Comparison of ENCODE assay signal across 9 mouse cellular contexts in genomic region chr16:91716927-91717349, GRCm38 (mm10). TPM values are rescaled to one million over a fixed set of nuclear protein-coding genes. Genes with fewer than 3 reads are reported as not detected.
DNase-seq lines count a peak whose midpoint lies in the region; ATAC-seq lines count a peak whose summit lies in the region.
"Had no signal": no experiment of that assay in that cellular context is flagged by ENCODE, and none has a peak within 500 bp of the region (broad histone marks: within the 10 kb centered on the region; RNA-seq: fewer than 3 reads in every experiment).

No protein-coding gene starts in this region.

- no peaks in the 10 kb centered on the region for H3K9me3 ChIP-seq in heart, embryonic 11.5 days (replicated peaks; ENCODE audit: control insufficient read depth, low read length)
- H3K9me3 ChIP-seq in liver, embryonic 12.5 days (replicated peaks) = no peaks in the 10 kb centered on the region
- no peaks in the 10 kb centered on the region for H3K9me3 ChIP-seq in stomach, embryonic 14.5 days (ENCODE audit: control insufficient read depth, low read depth, low read length)
- H3K9me3 ChIP-seq: embryonic facial prominence, embryonic 15.5 days had no signal

- H3K27me3 ChIP-seq in heart, embryonic 11.5 days (ENCODE audit: control insufficient read depth, insufficient read depth, low read length) = no peaks in the 10 kb centered on the region
- no peaks in the 10 kb centered on the region for H3K27me3 ChIP-seq in liver, embryonic 12.5 days (replicated peaks)
- no peaks in the 10 kb centered on the region for H3K27me3 ChIP-seq in stomach, embryonic 14.5 days (ENCODE audit: control insufficient read depth, insufficient read depth, low read length)
- H3K27me3 ChIP-seq: embryonic facial prominence, embryonic 15.5 days had no signal

- peak overlapping the region; percentile 84; the same call in 1 of the 2 replicates for H3K27ac ChIP-seq in heart, embryonic 11.5 days (ENCODE audit: low read depth, low read length)
- peak overlapping the region; percentile 94 for H3K27ac ChIP-seq in liver, embryonic 12.5 days
- H3K27ac ChIP-seq in stomach, embryonic 14.5 days (ENCODE audit: low read length) = no peak overlapping the region
- H3K27ac ChIP-seq: embryonic facial prominence, embryonic 15.5 days had no signal

- ATAC-seq in heart, embryonic 11.5 days (replicated peaks; ENCODE audit: insufficient number of reproducible peaks, low FRiP score, low TSS enrichment) = peak; percentile 95
- peak; percentile 98 for ATAC-seq in liver, embryonic 12.5 days
- ATAC-seq in stomach, embryonic 14.5 days (ENCODE audit: insufficient number of reproducible peaks, insufficient read depth, low FRiP score, low read depth) = peak; percentile 90; the same call in 1 of the 2 replicates
- no peak for ATAC-seq in granulocyte monocyte progenitor cell, adult 5-6 weeks (replicated peaks; ENCODE audit: poor library complexity, severe bottlenecking)

- H3K36me3 ChIP-seq in heart, embryonic 11.5 days (ENCODE audit: control insufficient read depth, insufficient read depth, low read length) = peaks cover 4% of the 10 kb centered on the region; the same call in 1 of the 2 replicates
- peaks cover 81% of the 10 kb centered on the region for H3K36me3 ChIP-seq in liver, embryonic 12.5 days
- H3K36me3 ChIP-seq in stomach, embryonic 14.5 days (ENCODE audit: control insufficient read depth, insufficient read depth, low read length) = peaks cover 32% of the 10 kb centered on the region

- no peak overlapping the region for H3K4me2 ChIP-seq in heart, embryonic 11.5 days
- peak overlapping the region; percentile 56 for H3K4me2 ChIP-seq in liver, embryonic 12.5 days
- no peak overlapping the region for H3K4me2 ChIP-seq in stomach, embryonic 14.5 days (replicated peaks; ENCODE audit: low read depth, low read length)
- H3K4me2 ChIP-seq: embryonic facial prominence, embryonic 15.5 days had no signal

- no peak overlapping the region for H3K4me3 ChIP-seq in heart, embryonic 11.5 days (ENCODE audit: low read depth, low read length)
- H3K4me3 ChIP-seq in liver, embryonic 12.5 days = peak overlapping the region; percentile 17; the same call in 1 of the 2 replicates
- H3K4me3 ChIP-seq in stomach, embryonic 14.5 days (ENCODE audit: low read depth, low read length) = no peak overlapping the region
- H3K4me3 ChIP-seq: embryonic facial prominence, embryonic 15.5 days had no signal

- DNase-seq in lung, adult 18-20 months = peak; percentile 25 to 38
- DNase-seq in lung, postnatal 25 days (ENCODE audit: low spot score) = no peak
- no peak for DNase-seq in left cerebral cortex, postnatal 14 days (ENCODE audit: low spot score in 2 of 2)
- no peak for DNase-seq in frontal cortex, postnatal 25 days (ENCODE audit: low spot score in 2 of 2)

- H3K4me1 ChIP-seq in heart, embryonic 11.5 days (ENCODE audit: control insufficient read depth, insufficient read depth, low read length) = no peaks in the 10 kb centered on the region
- peaks cover 34% of the 10 kb centered on the region for H3K4me1 ChIP-seq in liver, embryonic 12.5 days
- no peaks in the 10 kb centered on the region for H3K4me1 ChIP-seq in stomach, embryonic 14.5 days (ENCODE audit: control insufficient read depth, insufficient read depth, low read length)
- H3K4me1 ChIP-seq: embryonic facial prominence, embryonic 15.5 days had no signal

- H3K9ac ChIP-seq in heart, embryonic 11.5 days (ENCODE audit: low read depth, low read length) = no peak overlapping the region
- H3K9ac ChIP-seq in liver, embryonic 12.5 days = peak overlapping the region; percentile 52
- H3K9ac ChIP-seq in stomach, embryonic 14.5 days (replicated peaks; ENCODE audit: low read depth, low read length) = no peak overlapping the region
- H3K9ac ChIP-seq: embryonic facial prominence, embryonic 15.5 days had no signal

- intact Hi-C loops in left cerebral cortex, postnatal 14 days (cut with DNase I) = no loop called here

- WGBS in heart, embryonic 11.5 days (ENCODE audit: insufficient replicate concordance) = 44% methylated on average over 11 of the region's 11 CpGs
- 36% methylated on average over 11 of the region's 11 CpGs for WGBS in liver, embryonic 12.5 days (ENCODE audit: insufficient replicate concordance)
- 78% methylated on average over 11 of the region's 11 CpGs for WGBS in stomach, embryonic 14.5 days

RNA-seq across cellular contexts. Expression of gene Cryzl1, which starts 11.8 kb away (rescaled TPM):
- 54.5 and 54.7 TPM in 2 replicates for polyA plus RNA-seq in heart, embryonic 11.5 days (2014; fragmentation: Nextera tagmentation; extraction: Ambion mirVana)
- polyA plus RNA-seq in liver, embryonic 12.5 days (2016; fragmentation: Nextera tagmentation; extraction: Ambion mirVana) = 40.3 and 40.9 TPM in 2 replicates
- 82.1 and 88.9 TPM in 2 replicates for polyA plus RNA-seq in stomach, embryonic 14.5 days (2014; fragmentation: Nextera tagmentation; extraction: Ambion mirVana)
- total RNA-seq in left cerebral cortex, postnatal 14 days (2021) = 10 to 100 TPM; 98.5 to 99.7 TPM
- 43.5 and 55.5 TPM in 2 replicates for total RNA-seq in granulocyte monocyte progenitor cell, adult 5-6 weeks (2014; fragmentation: Nextera tagmentation)
- total RNA-seq in granulocyte monocyte progenitor cell, adult 5-6 weeks (2017) = 65.5 and 85.7 TPM in 2 replicates

RNA-seq across cellular contexts. Expression of gene Itsn1, which starts 12.1 kb away (rescaled TPM):
- 26.6 and 29.5 TPM in 2 replicates for polyA plus RNA-seq in heart, embryonic 11.5 days (2014; fragmentation: Nextera tagmentation; extraction: Ambion mirVana)
- polyA plus RNA-seq in liver, embryonic 12.5 days (2016; fragmentation: Nextera tagmentation; extraction: Ambion mirVana) = 47.5 and 52.3 TPM in 2 replicates
- 25.1 and 26.4 TPM in 2 replicates for polyA plus RNA-seq in stomach, embryonic 14.5 days (2014; fragmentation: Nextera tagmentation; extraction: Ambion mirVana)
- total RNA-seq in left cerebral cortex, postnatal 14 days (2021) = 100 to 1,000 TPM; 118 to 127 TPM
- total RNA-seq in granulocyte monocyte progenitor cell, adult 5-6 weeks (2014; fragmentation: Nextera tagmentation) = 9.3 and 10.7 TPM in 2 replicates
- 5.0 and 7.0 TPM in 2 replicates for total RNA-seq in granulocyte monocyte progenitor cell, adult 5-6 weeks (2017)

RNA-seq across cellular contexts. Expression of gene Donson, which starts 28.4 kb away (rescaled TPM):
- 20.5 and 20.7 TPM in 2 replicates for polyA plus RNA-seq in heart, embryonic 11.5 days (2014; fragmentation: Nextera tagmentation; extraction: Ambion mirVana)
- polyA plus RNA-seq in liver, embryonic 12.5 days (2016; fragmentation: Nextera tagmentation; extraction: Ambion mirVana) = 48.4 and 54.9 TPM in 2 replicates
- 22.9 and 26.2 TPM in 2 replicates for polyA plus RNA-seq in stomach, embryonic 14.5 days (2014; fragmentation: Nextera tagmentation; extraction: Ambion mirVana)
- total RNA-seq in left cerebral cortex, postnatal 14 days (2021) = 10 to 100 TPM; 21.0 to 23.6 TPM
- total RNA-seq in granulocyte monocyte progenitor cell, adult 5-6 weeks (2014; fragmentation: Nextera tagmentation) = 13.1 and 23.0 TPM in 2 replicates
- 20.8 and 32.8 TPM in 2 replicates for total RNA-seq in granulocyte monocyte progenitor cell, adult 5-6 weeks (2017)

Comparison
In these comparisons a context has a peak if more than half of its experiments do, and no peak if none do; other contexts are left out.
1. DNase-seq: peak in lung, adult 18-20 months (2 of 2); none in lung, postnatal 25 days (single experiment), left cerebral cortex, postnatal 14 days (0 of 2) and frontal cortex, postnatal 25 days (0 of 2).